Mouse (Mus musculus) heart, postnatal 0 days (tissue): ENCODE results near the gene Sltm. TPM values are rescaled to one million over a fixed set of nuclear protein-coding genes. Genes with fewer than 3 reads are reported as not detected.
A peak's percentile ranks its signal among the peaks of the same experiment; 100 is the strongest.

Experiments used
- ATAC-seq: fragments of 200-750 bp; cut with Nextera tagmentation; 2 replicates; pipeline ENCODE4 v1.8.0; 2017; ENCODE audit warnings: low read depth, moderate number of reproducible peaks, moderate library complexity; ENCODE audit not compliant: insufficient read depth
- DNase-seq: peaks from one replicate; pipeline ENCODE4 v3.0.0-alpha.2; 2016; ENCODE audit warnings: low spot score
- H3K27ac ChIP-seq: fragments of 300-500 bp; sonication (generic); 2 replicates; pipeline ENCODE4 v1.5.1; 2014; ENCODE audit warnings: low read depth, mild to moderate bottlenecking
- H3K27me3 ChIP-seq: fragments of 300-500 bp; sonication (generic); 2 replicates; pipeline ENCODE4 v1.6.1; 2014; ENCODE audit warnings: low read length, mixed read lengths; ENCODE audit not compliant: control insufficient read depth, insufficient read depth
- H3K36me3 ChIP-seq: fragments of 300-500 bp; sonication (generic); replicated peaks from 2 replicates; pipeline ENCODE4 v1.6.1; 2014; ENCODE audit warnings: low read length, mixed read lengths; ENCODE audit not compliant: control insufficient read depth, insufficient read depth
- H3K4me1 ChIP-seq: fragments of 300-500 bp; sonication (generic); 2 replicates; pipeline ENCODE4 v1.6.1; 2014; ENCODE audit warnings: antibody characterized with exemption; ENCODE audit not compliant: control insufficient read depth, insufficient read depth
- H3K4me2 ChIP-seq: fragments of 300-500 bp; sonication (generic); 2 replicates; pipeline ENCODE4 v1.6.1; 2014; ENCODE audit warnings: low read depth, mild to moderate bottlenecking, low read length, moderate library complexity
- H3K4me3 ChIP-seq: fragments of 300-500 bp; sonication (generic); 2 replicates; pipeline ENCODE4 v1.5.1; 2014; ENCODE audit warnings: low read depth, low read length
- H3K9ac ChIP-seq: fragments of 300-500 bp; sonication (generic); replicated peaks from 2 replicates; pipeline ENCODE4 v1.6.1; 2014; ENCODE audit warnings: low read depth, low read length, mixed read lengths
- H3K9me3 ChIP-seq: fragments of 300-500 bp; sonication (generic); replicated peaks from 2 replicates; pipeline ENCODE4 v1.6.1; 2016; ENCODE audit warnings: low read length; ENCODE audit not compliant: control insufficient read depth
- CTCF ChIP-seq: IDR thresholded peaks from 2 replicates; pipeline ENCODE4 v1.5.1; 2016; ENCODE audit warnings: antibody characterized with exemption, control low read depth, low read depth
- EP300 ChIP-seq: IDR thresholded peaks from 2 replicates; pipeline ENCODE4 v1.6.1; 2016; ENCODE audit warnings: antibody characterized with exemption, low read depth
- WGBS: fragments of 180-500 bp; shearing (Covaris S2); extraction: QIAGEN DNeasy Blood & Tissue Kit; methylation state at CpG from one replicate; pipeline ENCODE4 v1.1.7; 2014; 5-methylcytosine and 5-hydroxymethylcytosine counted together
- polyA plus RNA-seq: library from polyadenylated mRNA; unstranded; fragments of >200 nt; fragmentation: Nextera tagmentation; extraction: Ambion mirVana; gene quantifications from 2 replicates; pipeline ENCODE4 v1.2.1, GENCODE M21; 2015
- total RNA-seq: library from RNA; depleted of rRNA; stranded (reverse); fragments of >200 nt; gene quantifications from 2 replicates; pipeline ENCODE4 v1.2.3, GENCODE M21; 2014; ENCODE audit warnings: low replicate concordance

Gene Sltm
- total and polyA plus RNA-seq, 2 experiments from 2014 or later, result 19.0 to 23.9 TPM

- ATAC-seq (no peak), DNase-seq (no peak)
- H3K9me3 ChIP-seq, result no peaks in the 10 kb centered on the region
- 58% methylated on average over 7 of the region's 7 CpGs for WGBS
- no peak overlapping the region for H3K27ac ChIP-seq
- no peaks in the 10 kb centered on the region for H3K36me3 ChIP-seq
- H3K4me3 ChIP-seq, result no peak overlapping the region
- no peak overlapping the region for H3K4me2 ChIP-seq
- no peak for TF ChIP-seq EP300
- H3K9ac ChIP-seq, result no peak overlapping the region
- H3K4me1 ChIP-seq, result peaks cover 7% of the 10 kb centered on the region; the same call in 1 of the 2 replicates
- H3K27me3 ChIP-seq, result no peaks in the 10 kb centered on the region
These were observed 30.9 kb upstream of the Sltm start for GRCm38 (mm10) chr9:70511681-70512080.

- Histone ChIP-seq H3K9ac (no peak overlapping the region), H3K36me3 (no peaks in the 10 kb centered on the region), H3K4me1 (no peaks in the 10 kb centered on the region), H3K4me3 (no peak overlapping the region), H3K27me3 (no peaks in the 10 kb centered on the region), H3K27ac (no peak overlapping the region), H3K4me2 (no peak overlapping the region), H3K9me3 (0 out of 2 replicates have a peak, but pooled peaks cover 2% of the 10 kb centered on the region)
- WGBS, result 83% methylated on average over 3 of the region's 3 CpGs
- DNase-seq (no peak), ATAC-seq (no peak)
- TF ChIP-seq EP300, result no peak
- TF ChIP-seq CTCF, result no peak
These were observed 21.9 kb upstream of the Sltm start for GRCm38 (mm10) chr9:70520651-70521050.

- TF ChIP-seq CTCF (no peak), EP300 (no peak)
- Histone ChIP-seq H3K36me3 (no peaks in the 10 kb centered on the region), H3K4me2 (no peak overlapping the region), H3K27ac (peak overlapping the region; percentile 87), H3K4me1 (no peaks in the 10 kb centered on the region), H3K9me3 (0 out of 2 replicates have a peak, but pooled peaks cover 2% of the 10 kb centered on the region), H3K9ac (no peak overlapping the region), H3K4me3 (no peak overlapping the region), H3K27me3 (no peaks in the 10 kb centered on the region)
- ATAC-seq, result no peak; the same call in 1 of the 2 replicates
- DNase-seq, result peak; percentile 52
- 91% methylated on average over 3 of the region's 3 CpGs for WGBS
These were observed 18.7 kb upstream of the Sltm start for GRCm38 (mm10) chr9:70523813-70524212.

- Histone ChIP-seq H3K4me2 (no peak overlapping the region), H3K9ac (no peak overlapping the region), H3K27ac (peak overlapping the region; percentile 87), H3K4me1 (no peaks in the 10 kb centered on the region), H3K9me3 (0 out of 2 replicates have a peak, but pooled peaks cover 2% of the 10 kb centered on the region), H3K4me3 (no peak overlapping the region), H3K27me3 (no peaks in the 10 kb centered on the region), H3K36me3 (no peaks in the 10 kb centered on the region)
- DNase-seq (peak; percentile 94), ATAC-seq (peak; percentile 97)
- WGBS, result 30% methylated on average over 7 of the region's 7 CpGs
- peak; percentile 94 for TF ChIP-seq EP300
- no peak for TF ChIP-seq CTCF
These were observed 18.2 kb upstream of the Sltm start for GRCm38 (mm10) chr9:70524366-70524765.

GRCm38 (mm10) chr9:70533328-70533727 is 9.2 kb upstream of the Sltm start:
- DNase-seq (no peak), ATAC-seq (no peak)
- Histone ChIP-seq H3K36me3 (no peaks in the 10 kb centered on the region), H3K4me2 (no peak overlapping the region), H3K9me3 (no peaks in the 10 kb centered on the region), H3K4me3 (no peak overlapping the region), H3K27ac (no peak overlapping the region), H3K4me1 (no peaks in the 10 kb centered on the region), H3K9ac (no peak overlapping the region), H3K27me3 (no peaks in the 10 kb centered on the region)
- TF ChIP-seq CTCF, result no peak
- WGBS, result 67% methylated on average over 3 of the region's 3 CpGs

GRCm38 (mm10) chr9:70541584-70541983 is 970 bp upstream of the Sltm start:
- Histone ChIP-seq H3K9me3 (no peaks in the 10 kb centered on the region), H3K4me2 (peak overlapping the region; percentile 96), H3K9ac (peak overlapping the region; percentile 92; the same call in 1 of the 2 replicates), H3K4me1 (peaks cover 7% of the 10 kb centered on the region; the same call in 1 of the 2 replicates), H3K27me3 (no peaks in the 10 kb centered on the region), H3K27ac (no peak overlapping the region), H3K36me3 (no peaks in the 10 kb centered on the region; the same call in 1 of the 2 replicates), H3K4me3 (peak overlapping the region; percentile 92)
- 13% methylated on average over 6 of the region's 6 CpGs for WGBS
- TF ChIP-seq CTCF (no peak), EP300 (no peak)
- no peak for ATAC-seq
- DNase-seq, result no peak
